Mouse (Mus musculus): ENCODE measurements at regions not wholly inside any gene's neighbourhood (a gene's known extent, or its start where the extent isn't known, plus 50 kb on each side); places are given as distances from the start of the nearest gene placed in this dataset.

GRCm38 (mm10) chr1:120734846-120735245 is 132.6 kb downstream of the En1 start:
- TF ChIP-seq EP300 (optimal IDR thresholded peaks at IDR 0.05) (no peak), CTCF (IDR thresholded peaks at IDR 0.05; ENCODE audit: low read depth) (no peak)

Measured in stomach, postnatal 0 days (tissue).